Mouse (Mus musculus) small intestine, adult 2 months (tissue): Measurements from ENCODE around the gene Mettl23.

Experiments used
- CTCF ChIP-seq: fragments of 200-500 bp; IDR thresholded peaks from 2 replicates; pipeline ENCODE4 v1.5.1; 2012; ENCODE audit warnings: low read depth, mild to moderate bottlenecking, control low read depth, inconsistent platforms, low read length, moderate library complexity, mixed read lengths; ENCODE audit not compliant: insufficient replicate concordance, insufficient read length; ENCODE audit errors: extremely low read depth
- POLR2A ChIP-seq: fragments of 200-500 bp; IDR thresholded peaks from 2 replicates; pipeline ENCODE4 v1.6.1; 2012; ENCODE audit warnings: low read depth, mild to moderate bottlenecking, control low read depth, inconsistent platforms, low read length, moderate library complexity

DNA sequence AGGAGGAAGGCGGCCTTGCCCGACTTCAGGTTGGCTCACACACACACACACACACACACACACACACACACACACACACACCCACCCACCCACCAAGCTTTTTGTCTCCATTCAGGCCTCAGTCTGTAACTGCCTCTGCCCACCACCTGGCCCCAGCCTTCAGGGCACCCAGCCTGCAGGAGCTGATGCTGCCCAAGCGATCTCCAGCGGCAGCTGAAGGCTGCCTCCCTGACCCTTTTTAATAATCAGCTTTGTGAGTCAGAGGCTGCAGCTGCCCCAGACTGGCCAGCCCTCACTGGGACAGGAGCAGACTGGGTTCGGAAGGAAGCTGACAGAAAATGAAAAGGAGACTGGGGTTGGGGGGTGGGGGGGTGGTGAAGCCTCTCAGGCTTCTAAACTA is 17.8 kb upstream of the Mettl23 start:
- TF ChIP-seq CTCF (no peak), POLR2A (no peak)
